Mouse (Mus musculus): Measurements from ENCODE around the gene Adamtsl5. TPM values are rescaled to one million over a fixed set of nuclear protein-coding genes. Genes with fewer than 3 reads are reported as not detected.

The Adamtsl5 gene
- under 1 TPM in 1 of 2 experiments, not detected in 1; 0.71 TPM for total RNA-seq (2023)

GRCm38 (mm10) chr10:80348244-80348781 lies at the start of gene Adamtsl5:
Gene Adamtsl5, minus strand, starts transcription at chr10:80348412.

GRCm38 (mm10) chr10:80387522-80387959 lies 39.3 kb upstream of the Adamtsl5 start, which contains the start of gene Mex3d:
Gene Mex3d, minus strand, starts transcription at chr10:80387659.

GRCm38 (mm10) chr10:80356001-80356682 lies 7.9 kb upstream of the Adamtsl5 start, which contains the start of gene Plk5:
Gene Plk5, plus strand, starts transcription at chr10:80356459.

GRCm38 (mm10) chr10:80329273-80330081 lies 18.7 kb downstream of the Adamtsl5 start, which contains the start of the genes Pcsk4 and Reep6:
Gene Pcsk4, minus strand, starts transcription at chr10:80329498.
Gene Reep6, plus strand, starts transcription at chr10:80329953.

GRCm38 (mm10) chr10:80320340-80320760 lies 27.9 kb downstream of the Adamtsl5 start, which contains the start of gene 2310011J03Rik:
Gene 2310011J03Rik, minus strand, starts transcription at chr10:80320537.

GRCm38 (mm10) chr10:80295618-80296425 lies 52.4 kb downstream of the Adamtsl5 start, which contains the start of gene Apc2:
Gene Apc2, plus strand, starts transcription at chr10:80295977.

GRCm38 (mm10) chr10:80292251-80293146 lies 55.7 kb downstream of the Adamtsl5 start, which contains the start of gene Rps15:
Gene Rps15, plus strand, starts transcription at chr10:80292453.

Other genes starting within 250 kb of the Adamtsl5 start
- gene Sbno2, start 242.8 kb downstream of the Adamtsl5 start, total RNA-seq (2023) = 100 to 1,000 TPM; 141 to 163 TPM
- gene Stk11, start 232.6 kb downstream of the Adamtsl5 start, total RNA-seq (2023) = 100 to 1,000 TPM; 183 to 187 TPM
- 100 to 1,000 TPM; 108 to 123 TPM for gene Atp5d, start 209.8 kb downstream of the Adamtsl5 start, total RNA-seq (2023)
- gene Cbarp, start 207.6 kb downstream of the Adamtsl5 start, total RNA-seq (2023) = 1 to 10 TPM; 1.2 to 1.4 TPM
- 100 to 1,000 TPM; 221 to 226 TPM for gene Midn, start 200.1 kb downstream of the Adamtsl5 start, total RNA-seq (2023)
- gene Cirbp, start 182.4 kb downstream of the Adamtsl5 start, total RNA-seq (2023) = 10 to 100 TPM; 41.6 to 50.1 TPM
- 1 to 10 TPM; 5.1 to 7.1 TPM for gene 1600002K03Rik, start 175.5 kb downstream of the Adamtsl5 start, total RNA-seq (2023)
- gene Efna2, start 168.9 kb downstream of the Adamtsl5 start, total RNA-seq (2023) = not detected
- 10 to 100 TPM; 27.7 to 35.4 TPM for gene Mum1, start 122.0 kb downstream of the Adamtsl5 start, total RNA-seq (2023)
- gene Ndufs7, start 99.3 kb downstream of the Adamtsl5 start, total RNA-seq (2023) = 10 to 100 TPM; 57.5 to 61.4 TPM
- gene Gamt, start 87.4 kb downstream of the Adamtsl5 start, total RNA-seq (2023) = 1 to 10 TPM; 5.3 to 7.9 TPM
- 10 to 100 TPM; 92.4 to 98.1 TPM for gene Dazap1, start 86.9 kb downstream of the Adamtsl5 start, total RNA-seq (2023)
- gene Rps15, start 56.0 kb downstream of the Adamtsl5 start, total RNA-seq (2023) = 100 to 1,000 TPM; 825 to 854 TPM
- gene Apc2, start 52.4 kb downstream of the Adamtsl5 start, total RNA-seq (2023) = not detected
- gene 2310011J03Rik, start 27.9 kb downstream of the Adamtsl5 start, total RNA-seq (2023) = 10 to 100 TPM; 27.3 to 33.6 TPM
- under 1 TPM in 1 of 2 experiments, not detected in 1; 0.60 TPM for gene Pcsk4, start 18.9 kb downstream of the Adamtsl5 start, total RNA-seq (2023)
- gene Reep6, start 18.5 kb downstream of the Adamtsl5 start, total RNA-seq (2023) = 1 to 10 TPM; 1.0 to 1.7 TPM
- gene Plk5, start 8.0 kb upstream of the Adamtsl5 start, total RNA-seq (2023) = not detected
- 1 to 10 TPM; 2.2 to 4.0 TPM for gene Mex3d, start 39.2 kb upstream of the Adamtsl5 start, total RNA-seq (2023)
- 10 to 100 TPM; 51.7 to 52.3 TPM for gene Mbd3, start 51.1 kb upstream of the Adamtsl5 start, total RNA-seq (2023)
- 10 to 100 TPM; 90.5 to 97.7 TPM for gene Uqcr11, start 58.4 kb upstream of the Adamtsl5 start, total RNA-seq (2023)
- gene Tcf3, start 85.2 kb upstream of the Adamtsl5 start, total RNA-seq (2023) = 10 to 100 TPM; 52.0 to 52.8 TPM
- gene Onecut3, start 146.4 kb upstream of the Adamtsl5 start, total RNA-seq (2023) = not detected
- gene Atp8b3, start 190.7 kb upstream of the Adamtsl5 start, total RNA-seq (2023) = not detected
- 10 to 100 TPM; 57.9 to 70.1 TPM for gene Rexo1, start 213.1 kb upstream of the Adamtsl5 start, total RNA-seq (2023)
- 1 to 10 TPM; 8.1 to 9.0 TPM for gene Klf16, start 228.9 kb upstream of the Adamtsl5 start, total RNA-seq (2023)
- 10 to 100 TPM; 49.2 to 49.7 TPM for gene Abhd17a, start 241.9 kb upstream of the Adamtsl5 start, total RNA-seq (2023)

Data from neutrophil, adult 59 days (primary cell).